Mouse (Mus musculus) thymus, adult 2 months (tissue): Measurements from ENCODE around the gene 1700013G24Rik.

Experiments
- CTCF ChIP-seq: fragments of 200-500 bp; IDR thresholded peaks from 2 replicates; pipeline ENCODE4 v1.5.1; 2012; ENCODE audit warnings: mild to moderate bottlenecking, control low read depth, low read length, moderate library complexity, borderline replicate concordance; ENCODE audit not compliant: control insufficient read depth, poor library complexity, insufficient read depth; ENCODE audit errors: extremely low read depth
- POLR2A ChIP-seq: fragments of 200-500 bp; IDR thresholded peaks from 2 replicates; pipeline ENCODE4 v1.6.1; 2012; ENCODE audit warnings: mild to moderate bottlenecking, low read length, control low read depth, moderate library complexity; ENCODE audit not compliant: control insufficient read depth, poor library complexity, insufficient read depth; ENCODE audit errors: extremely low read depth

DNA sequence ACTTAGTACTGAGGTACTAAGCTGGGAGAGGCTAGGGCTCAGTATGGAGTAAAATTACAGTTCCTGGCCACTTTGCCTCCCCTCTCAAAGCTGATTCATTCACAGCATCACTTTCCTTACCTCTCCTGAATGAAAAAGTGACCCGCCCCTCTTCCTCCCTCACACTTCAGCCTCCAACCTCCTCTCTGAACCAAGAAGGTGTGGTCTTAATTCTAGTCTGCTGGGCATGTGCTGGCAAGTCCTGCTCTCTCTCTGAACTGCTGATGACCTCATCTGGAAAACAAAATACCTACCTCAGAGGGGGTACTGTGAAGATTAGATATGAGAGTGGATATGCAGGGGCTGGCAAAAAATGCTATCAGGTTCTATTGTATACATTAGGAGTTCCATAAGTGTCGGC lies 4.0 kb upstream of the 1700013G24Rik start:
- TF ChIP-seq CTCF (no peak), POLR2A (no peak)
